Mouse (Mus musculus) adrenal gland, postnatal 25 days (tissue): ENCODE data around the gene Tmem248. TPM values are rescaled to one million over a fixed set of nuclear protein-coding genes. Genes with fewer than 3 reads are reported as not detected.
A peak's percentile ranks its signal among the peaks of the same experiment; 100 is the strongest.

Experiments
- DNase-seq: peaks from one replicate; pipeline ENCODE4 v3.0.0; 2021; ENCODE audit warnings: mixed read lengths
- total RNA-seq: library from RNA; stranded (reverse); gene quantifications from 2 replicates; pipeline ENCODE4 v1.2.3, GENCODE M21; 2021

Tmem248 gene
- total RNA-seq, 1 experiment from 2014 or later: 53.0 TPM

- DNase-seq: no peak
These were observed 40.4 kb downstream of the Tmem248 start for GRCm38 (mm10) chr5:130257303-130257702.

- no peak for DNase-seq
These were observed 46.6 kb downstream of the Tmem248 start for GRCm38 (mm10) chr5:130263454-130263853.

- DNase-seq: no peak
These were observed 47.6 kb downstream of the Tmem248 start for GRCm38 (mm10) chr5:130264433-130265005.

- DNase-seq: peak; percentile 62
These were observed 49.8 kb downstream of the Tmem248 start for GRCm38 (mm10) chr5:130266651-130267050.

GRCm38 (mm10) chr5:130267316-130267715 is 50.4 kb downstream of the Tmem248 start:
- DNase-seq: peak; percentile 28

- peak; percentile 53 for DNase-seq
These were observed 52.1 kb downstream of the Tmem248 start for GRCm38 (mm10) chr5:130268976-130269375.

GRCm38 (mm10) chr5:130272344-130272743 is 55.5 kb downstream of the Tmem248 start:
- DNase-seq: no peak

- DNase-seq: no peak
These were observed 56.2 kb downstream of the Tmem248 start for GRCm38 (mm10) chr5:130273046-130273445.

- DNase-seq: no peak
These were observed 58.6 kb downstream of the Tmem248 start for GRCm38 (mm10) chr5:130275509-130275908.

- no peak for DNase-seq
These were observed 61.2 kb downstream of the Tmem248 start for GRCm38 (mm10) chr5:130278011-130278472.

GRCm38 (mm10) chr5:130283079-130283732 is 66.3 kb downstream of the Tmem248 start:
- DNase-seq: no peak

GRCm38 (mm10) chr5:130288106-130288505 is 71.2 kb downstream of the Tmem248 start:
- DNase-seq: no peak

- no peak for DNase-seq
These were observed 73.4 kb downstream of the Tmem248 start for GRCm38 (mm10) chr5:130290242-130290641.

GRCm38 (mm10) chr5:130290775-130291174 is 73.9 kb downstream of the Tmem248 start:
- DNase-seq: no peak

- no peak for DNase-seq
These were observed 76.1 kb downstream of the Tmem248 start for GRCm38 (mm10) chr5:130292976-130293375.

Other genes starting within 250 kb of the Tmem248 start
- gene Gusb, start 214.0 kb upstream of the Tmem248 start, total RNA-seq: 55.0 and 62.3 TPM in 2 replicates
- 116 and 167 TPM in 2 replicates for gene Asl, start 187.8 kb upstream of the Tmem248 start, total RNA-seq
- 43.9 and 48.0 TPM in 2 replicates for gene Crcp, start 187.8 kb upstream of the Tmem248 start, total RNA-seq
- 48.5 and 55.1 TPM in 2 replicates for gene Tpst1, start 143.8 kb upstream of the Tmem248 start, total RNA-seq
- gene Kctd7, start 72.2 kb upstream of the Tmem248 start, total RNA-seq: 18.1 and 21.6 TPM in 2 replicates
- gene Rabgef1, start 45.3 kb upstream of the Tmem248 start, total RNA-seq: 37.2 and 47.9 TPM in 2 replicates
- gene Sbds, start 38.4 kb downstream of the Tmem248 start, total RNA-seq: 104 and 110 TPM in 2 replicates
- gene Tyw1, start 38.5 kb downstream of the Tmem248 start, total RNA-seq: 32.0 and 34.1 TPM in 2 replicates
- 49.2 and 56.7 TPM in 2 replicates for gene Caln1, start 152.4 kb downstream of the Tmem248 start, total RNA-seq
- not detected in 2 replicates for gene A330070K13Rik, start 167.6 kb downstream of the Tmem248 start, total RNA-seq